Mouse (Mus musculus) megakaryocyte, embryonic 14.5 days (primary cell): Measurements from ENCODE around the gene Obsl1. TPM values are rescaled to one million over a fixed set of nuclear protein-coding genes. Genes with fewer than 3 reads are reported as not detected.

ENCODE experiments used
- H3K27me3 ChIP-seq: replicated peaks from 2 replicates; pipeline ENCODE3; 2012; ENCODE audit warnings: inconsistent platforms
- H3K36me3 ChIP-seq: replicated peaks from 2 replicates; pipeline ENCODE3; 2012; ENCODE audit warnings: low read length, inconsistent platforms, mixed read lengths
- H3K4me1 ChIP-seq: 2 replicates; pipeline ENCODE4 v1.6.1; 2012; ENCODE audit warnings: inconsistent platforms
- H3K4me3 ChIP-seq: replicated peaks from 2 replicates; pipeline ENCODE3; 2012; ENCODE audit warnings: moderate library complexity, mild to moderate bottlenecking, inconsistent platforms
- H3K9me3 ChIP-seq: 2 replicates; pipeline ENCODE4 v1.6.1; 2012; ENCODE audit warnings: inconsistent platforms
- FLI1 ChIP-seq: IDR thresholded peaks from 2 replicates; pipeline ENCODE4 v1.6.1; 2012; ENCODE audit warnings: low read length, inconsistent platforms, mixed read lengths
- GATA1 ChIP-seq: IDR thresholded peaks from 3 replicates; pipeline ENCODE4 v1.6.1; 2012; ENCODE audit warnings: mixed read lengths, low read length, inconsistent platforms, borderline replicate concordance
- polyA plus RNA-seq: library from polyadenylated mRNA; stranded (reverse); fragments of >175 nt; gene quantifications from 2 replicates; pipeline ENCODE4 v1.2.3, GENCODE M21; 2012; ENCODE audit warnings: low replicate concordance; ENCODE audit not compliant: insufficient read depth

The Obsl1 gene
- polyA plus RNA-seq, 1 experiment = 8.6 TPM

GRCm38 (mm10) chr1:75476441-75476840, 29.8 kb downstream of the Obsl1 start:
- Histone ChIP-seq H3K36me3 (peaks cover 27% of the 10 kb centered on the region), H3K9me3 (no peaks in the 10 kb centered on the region), H3K4me1 (peaks cover 32% of the 10 kb centered on the region), H3K4me3 (no peak overlapping the region), H3K27me3 (peaks cover 98% of the 10 kb centered on the region)
- no peak for TF ChIP-seq GATA1
- TF ChIP-seq FLI1 = no peak

GRCm38 (mm10) chr1:75469287-75469825, 36.9 kb downstream of the Obsl1 start:
- TF ChIP-seq GATA1 = no peak
- no peak for TF ChIP-seq FLI1
- H3K9me3 ChIP-seq = no peaks in the 10 kb centered on the region
- H3K4me1 ChIP-seq = peaks cover 21% of the 10 kb centered on the region
- H3K27me3 ChIP-seq = peaks cover 96% of the 10 kb centered on the region
- H3K4me3 ChIP-seq = no peak overlapping the region
- peaks cover 3% of the 10 kb centered on the region for H3K36me3 ChIP-seq

- Histone ChIP-seq H3K27me3 (peaks cover 94% of the 10 kb centered on the region), H3K9me3 (no peaks in the 10 kb centered on the region), H3K4me1 (peaks cover 36% of the 10 kb centered on the region), H3K36me3 (no peaks in the 10 kb centered on the region), H3K4me3 (peak overlapping the region; percentile 64)
- TF ChIP-seq FLI1 (no peak), GATA1 (no peak)
These were observed 38.9 kb downstream of the Obsl1 start for GRCm38 (mm10) chr1:75467215-75467927.

- H3K4me1 ChIP-seq = peaks cover 53% of the 10 kb centered on the region
- TF ChIP-seq FLI1 (no peak), GATA1 (no peak)
These were observed 42.5 kb downstream of the Obsl1 start for GRCm38 (mm10) chr1:75463652-75464204.

GRCm38 (mm10) chr1:75462636-75463035, 43.6 kb downstream of the Obsl1 start:
- H3K36me3 ChIP-seq = no peaks in the 10 kb centered on the region
- no peak for TF ChIP-seq FLI1
- no peak for TF ChIP-seq GATA1
- peaks cover 60% of the 10 kb centered on the region for H3K4me1 ChIP-seq
- peaks cover 83% of the 10 kb centered on the region for H3K27me3 ChIP-seq
- peaks cover 4% of the 10 kb centered on the region; the same call in 1 of the 2 replicates for H3K9me3 ChIP-seq
- no peak overlapping the region for H3K4me3 ChIP-seq

More at GRCm38 (mm10) chr1:75463652-75464204, 42.5 kb downstream of the Obsl1 start:
- peaks cover 83% of the 10 kb centered on the region for H3K27me3 ChIP-seq
- H3K4me3 ChIP-seq = no peak overlapping the region
- H3K9me3 ChIP-seq = peaks cover 4% of the 10 kb centered on the region; the same call in 1 of the 2 replicates
- no peaks in the 10 kb centered on the region for H3K36me3 ChIP-seq

- TF ChIP-seq FLI1 (no peak), GATA1 (no peak)
- H3K36me3 ChIP-seq = no peaks in the 10 kb centered on the region
- no peak overlapping the region for H3K4me3 ChIP-seq
- H3K4me1 ChIP-seq = peaks cover 67% of the 10 kb centered on the region
- H3K27me3 ChIP-seq = peaks cover 85% of the 10 kb centered on the region
- H3K9me3 ChIP-seq = peaks cover 4% of the 10 kb centered on the region; the same call in 1 of the 2 replicates
These were observed 46.0 kb downstream of the Obsl1 start for GRCm38 (mm10) chr1:75460297-75460696.

- peak overlapping the region; percentile 83 for H3K4me3 ChIP-seq
- no peak for TF ChIP-seq GATA1
- TF ChIP-seq FLI1 = no peak
- no peaks in the 10 kb centered on the region for H3K36me3 ChIP-seq
- peaks cover 4% of the 10 kb centered on the region; the same call in 1 of the 2 replicates for H3K9me3 ChIP-seq
- peaks cover 84% of the 10 kb centered on the region for H3K27me3 ChIP-seq
- peaks cover 62% of the 10 kb centered on the region for H3K4me1 ChIP-seq
These were observed 47.2 kb downstream of the Obsl1 start for GRCm38 (mm10) chr1:75458789-75459684.

GRCm38 (mm10) chr1:75458025-75458788, 48.0 kb downstream of the Obsl1 start:
- no peak for TF ChIP-seq FLI1
- TF ChIP-seq GATA1 = no peak
- Histone ChIP-seq H3K9me3 (peaks cover 4% of the 10 kb centered on the region; the same call in 1 of the 2 replicates), H3K36me3 (no peaks in the 10 kb centered on the region), H3K27me3 (peaks cover 84% of the 10 kb centered on the region), H3K4me1 (peaks cover 57% of the 10 kb centered on the region), H3K4me3 (peak overlapping the region; percentile 83)

GRCm38 (mm10) chr1:75457710-75458024, 48.6 kb downstream of the Obsl1 start:
- H3K27me3 ChIP-seq = peaks cover 85% of the 10 kb centered on the region
- H3K4me1 ChIP-seq = peaks cover 58% of the 10 kb centered on the region
- no peaks in the 10 kb centered on the region for H3K36me3 ChIP-seq
- H3K4me3 ChIP-seq = peak overlapping the region; percentile 83
- peaks cover 4% of the 10 kb centered on the region; the same call in 1 of the 2 replicates for H3K9me3 ChIP-seq
- TF ChIP-seq FLI1 = no peak
- TF ChIP-seq GATA1 = no peak
